Mouse (Mus musculus) embryo, embryonic 10.5 days (tissue): ENCODE data around the gene Tex19.2.
"Not testable (repeated sequence)": the region's sequence is repeated elsewhere in the genome, so short reads cannot be mapped to it uniquely, and the experiment has no call there.

Experiments used
- DNase-seq: peaks from one replicate; pipeline ENCODE4 v3.0.0-alpha.2; 2015; ENCODE audit warnings: low spot score

The Tex19.2 gene

DNA sequence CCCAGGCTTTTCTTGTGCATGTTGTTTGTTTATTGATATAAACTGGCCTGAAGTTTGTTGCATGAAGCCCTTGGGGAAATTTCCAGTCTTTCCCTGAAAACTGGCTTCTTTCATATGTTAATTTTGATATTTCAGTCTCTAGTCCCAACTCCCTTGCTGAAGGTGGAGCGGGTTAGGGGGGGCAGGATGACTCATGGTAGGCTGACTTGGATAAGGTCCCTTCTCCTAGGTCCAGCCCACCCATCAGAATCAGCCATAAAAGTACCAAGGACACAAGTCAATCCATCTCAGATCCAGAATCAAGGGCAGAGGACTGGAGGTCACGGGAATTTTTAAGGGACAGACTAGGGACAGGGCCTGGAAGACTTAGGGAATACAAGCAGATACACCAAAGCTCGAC, 7.4 kb downstream of the Tex19.2 start:
- DNase-seq = no peak

DNA sequence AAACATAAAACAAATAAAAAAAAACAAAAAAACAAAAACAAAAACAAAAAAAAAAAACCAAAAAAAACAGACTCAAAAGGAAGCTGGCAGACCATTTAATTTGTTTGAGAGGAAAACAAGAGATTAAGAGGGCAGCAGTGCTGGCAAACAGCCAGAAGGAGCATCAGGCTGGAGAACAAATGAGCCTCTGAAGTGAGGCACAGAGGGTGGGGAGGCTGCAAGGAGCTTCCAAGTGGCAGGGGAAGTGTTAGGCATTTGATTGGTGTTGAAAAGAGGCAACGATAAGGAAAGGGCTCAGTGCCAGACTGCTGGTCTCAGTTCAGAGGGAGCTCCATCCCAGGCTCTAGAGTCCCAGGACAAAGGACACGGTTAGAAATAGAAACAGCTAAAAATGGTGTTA, 8.5 kb downstream of the Tex19.2 start:
- no peak for DNase-seq

DNA sequence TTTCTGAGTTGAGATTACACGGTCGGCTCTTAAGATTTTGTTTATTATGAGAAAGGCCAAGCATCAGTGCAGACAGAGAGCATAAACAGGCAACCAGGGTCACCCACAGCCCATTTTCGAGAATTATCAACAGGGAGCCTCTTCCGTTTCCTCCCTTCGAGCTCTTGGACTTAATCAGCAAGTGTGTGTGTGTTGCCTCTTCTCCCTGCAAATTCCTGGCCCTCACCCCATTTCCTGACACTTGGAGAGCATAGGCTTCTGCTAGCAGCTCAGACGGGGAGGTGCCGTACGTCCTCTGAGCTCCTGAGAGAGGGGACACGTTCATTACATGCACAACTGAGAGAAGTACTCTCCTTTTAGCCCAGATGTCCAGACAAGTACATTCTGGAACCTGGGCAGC, 10.4 kb downstream of the Tex19.2 start:
- no peak for DNase-seq

DNA sequence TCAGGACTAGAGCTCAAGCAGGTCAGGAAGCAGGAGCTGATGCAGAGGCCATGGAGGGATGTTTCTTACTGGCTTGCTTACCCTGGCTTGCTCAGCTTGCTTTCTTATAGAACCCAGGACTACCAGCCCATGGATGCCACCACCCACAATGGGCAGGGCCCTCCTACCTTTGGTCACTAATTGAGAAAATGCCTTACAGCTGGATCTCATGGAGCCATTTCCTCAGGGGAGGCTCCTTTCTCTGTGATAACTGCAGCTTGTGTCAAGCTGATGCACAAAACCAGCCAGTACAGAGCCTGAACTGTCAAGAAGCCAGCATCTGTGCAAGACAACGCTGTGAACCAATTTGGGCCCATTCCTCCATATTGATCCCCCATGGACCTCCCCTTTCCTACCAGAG, 11.2 kb downstream of the Tex19.2 start:
- not testable (repeated sequence) for DNase-seq

DNA sequence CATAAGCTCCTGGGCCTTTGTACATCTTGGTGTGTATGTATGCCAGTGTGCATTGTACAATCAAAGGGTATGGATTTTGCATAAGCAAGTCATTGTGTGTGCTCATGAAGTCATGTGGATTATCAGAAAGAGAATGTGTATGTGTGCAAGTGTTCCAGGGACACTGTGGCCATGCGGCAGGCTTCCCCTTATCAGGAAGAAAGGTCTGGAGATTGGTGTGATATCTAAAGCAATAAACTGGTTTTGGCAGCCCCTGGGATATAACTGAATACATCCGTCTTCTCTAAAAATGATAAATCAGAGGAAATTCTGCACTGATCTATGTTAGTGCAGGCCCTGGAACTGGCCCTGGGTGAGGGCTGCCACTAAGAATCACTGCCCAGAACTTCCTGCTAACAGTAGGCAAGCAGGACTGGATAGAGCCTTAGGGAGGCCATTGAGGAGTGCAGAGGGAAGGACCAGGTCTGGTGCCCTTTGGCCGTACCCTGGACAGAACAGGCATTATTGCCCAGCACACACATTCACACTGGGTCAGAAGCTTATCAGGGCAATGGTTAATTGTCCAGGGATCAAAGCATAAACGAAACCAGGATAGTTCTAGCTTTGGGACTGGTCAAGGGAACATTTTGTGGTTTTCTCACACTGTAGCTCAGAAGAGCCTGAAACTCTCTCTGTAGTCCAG, 17.2 kb downstream of the Tex19.2 start:
- DNase-seq = no peak

DNA sequence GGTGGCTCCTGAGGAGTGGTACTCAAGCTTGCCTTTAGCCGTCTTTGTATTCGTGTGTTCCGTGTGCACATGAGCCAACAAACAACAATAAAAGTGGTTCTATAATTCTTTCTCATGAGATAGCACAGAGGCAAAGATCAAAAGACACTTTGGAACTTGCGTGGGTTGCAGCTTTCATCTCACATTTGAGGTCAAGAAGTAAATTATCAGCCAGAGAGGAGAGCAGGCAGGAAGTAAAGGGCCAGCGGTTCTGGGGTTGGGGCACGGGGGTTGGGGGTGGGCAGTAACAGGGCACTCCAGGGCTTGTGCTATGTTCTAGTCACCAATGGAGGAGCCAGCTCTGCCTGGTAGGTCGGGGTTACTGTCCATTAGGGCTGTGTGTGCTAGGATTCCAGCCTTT, 17.8 kb downstream of the Tex19.2 start:
- no peak for DNase-seq

DNA sequence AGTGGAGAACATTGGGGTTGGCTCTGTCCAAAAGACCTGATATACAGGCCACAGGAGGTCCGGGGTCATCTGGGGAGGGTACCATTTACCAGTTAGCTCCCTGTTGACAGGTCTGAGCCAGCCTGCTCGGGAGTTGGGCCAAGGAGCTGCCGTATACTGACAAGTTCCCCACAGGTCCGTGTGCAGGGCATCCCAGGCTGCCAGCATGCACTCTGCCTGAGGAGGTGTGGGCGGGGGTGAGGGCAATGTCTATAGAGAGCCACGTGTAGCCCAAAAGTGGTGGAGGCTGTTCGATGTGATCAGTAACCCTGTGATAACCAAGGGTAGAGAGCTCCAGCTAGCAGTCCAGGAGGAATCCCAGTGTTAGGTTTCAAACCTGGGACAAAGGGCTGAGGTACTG, 18.7 kb downstream of the Tex19.2 start:
- DNase-seq = no peak

DNA sequence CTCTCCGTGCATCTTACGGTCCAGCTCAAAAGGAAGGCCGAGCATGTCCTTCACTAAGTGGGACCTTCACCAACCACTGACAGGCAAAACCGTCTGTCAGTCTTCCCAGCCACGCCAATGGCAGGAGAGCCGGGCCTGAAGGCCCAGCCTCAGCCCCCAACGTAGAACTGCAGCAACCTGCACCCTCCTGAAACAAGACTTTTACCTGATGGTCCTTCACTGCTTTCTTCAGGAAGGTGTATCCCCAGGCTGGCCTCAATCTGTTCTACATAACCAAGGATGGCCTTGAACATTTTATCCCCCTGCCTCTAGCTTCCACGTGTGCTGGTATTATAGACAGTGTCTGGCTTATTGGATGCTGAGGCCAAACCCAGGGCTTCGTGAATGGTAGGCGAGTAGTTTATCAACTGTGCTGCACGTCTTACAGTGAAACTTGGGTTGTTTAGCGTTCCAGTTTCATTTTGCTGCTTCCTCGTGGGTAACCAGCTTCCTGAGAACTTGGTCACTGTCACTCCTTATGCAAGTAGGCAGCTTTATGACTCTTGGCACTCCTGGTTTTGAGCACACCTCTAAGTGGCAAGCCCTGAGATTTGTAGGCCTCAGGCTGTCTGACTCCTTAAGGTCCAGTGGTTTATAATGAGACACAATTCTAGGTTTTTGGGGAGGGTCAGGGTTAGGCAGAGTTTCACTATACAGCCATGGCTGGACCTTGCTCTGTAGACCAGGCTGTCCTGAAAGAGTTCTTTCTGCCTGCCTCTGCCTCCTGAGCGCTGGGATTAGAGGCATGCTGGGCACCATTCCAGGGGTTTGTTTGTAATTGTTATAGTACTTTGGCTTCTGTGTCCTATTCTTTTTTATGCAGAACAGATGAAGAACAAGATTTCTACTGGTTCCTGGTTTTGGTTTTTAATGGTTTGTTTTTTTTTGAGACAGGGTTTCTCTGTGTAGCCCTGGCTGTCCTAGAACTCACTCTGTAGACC, 25.6 kb downstream of the Tex19.2 start:
- DNase-seq = no peak

DNA sequence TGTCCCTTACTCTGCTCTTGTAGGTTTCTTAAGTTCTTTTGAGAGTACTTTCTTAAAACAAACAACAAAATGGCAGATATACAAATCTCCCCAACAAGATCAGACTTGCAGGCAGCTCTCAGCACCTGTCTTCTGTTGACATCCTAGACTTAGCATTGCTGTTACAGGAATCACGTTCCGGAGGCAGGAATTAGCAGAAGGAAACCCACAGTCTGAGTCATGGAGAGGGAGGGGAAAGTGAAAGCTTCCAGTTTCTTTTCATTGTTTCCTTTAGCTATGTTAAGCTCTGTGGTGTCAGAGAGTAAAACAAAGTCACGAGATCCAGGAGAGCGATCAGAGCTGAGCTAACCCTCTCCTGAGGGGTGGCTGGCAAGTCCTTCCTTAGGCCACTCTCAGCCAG, 27.5 kb downstream of the Tex19.2 start:
- no peak for DNase-seq

DNA sequence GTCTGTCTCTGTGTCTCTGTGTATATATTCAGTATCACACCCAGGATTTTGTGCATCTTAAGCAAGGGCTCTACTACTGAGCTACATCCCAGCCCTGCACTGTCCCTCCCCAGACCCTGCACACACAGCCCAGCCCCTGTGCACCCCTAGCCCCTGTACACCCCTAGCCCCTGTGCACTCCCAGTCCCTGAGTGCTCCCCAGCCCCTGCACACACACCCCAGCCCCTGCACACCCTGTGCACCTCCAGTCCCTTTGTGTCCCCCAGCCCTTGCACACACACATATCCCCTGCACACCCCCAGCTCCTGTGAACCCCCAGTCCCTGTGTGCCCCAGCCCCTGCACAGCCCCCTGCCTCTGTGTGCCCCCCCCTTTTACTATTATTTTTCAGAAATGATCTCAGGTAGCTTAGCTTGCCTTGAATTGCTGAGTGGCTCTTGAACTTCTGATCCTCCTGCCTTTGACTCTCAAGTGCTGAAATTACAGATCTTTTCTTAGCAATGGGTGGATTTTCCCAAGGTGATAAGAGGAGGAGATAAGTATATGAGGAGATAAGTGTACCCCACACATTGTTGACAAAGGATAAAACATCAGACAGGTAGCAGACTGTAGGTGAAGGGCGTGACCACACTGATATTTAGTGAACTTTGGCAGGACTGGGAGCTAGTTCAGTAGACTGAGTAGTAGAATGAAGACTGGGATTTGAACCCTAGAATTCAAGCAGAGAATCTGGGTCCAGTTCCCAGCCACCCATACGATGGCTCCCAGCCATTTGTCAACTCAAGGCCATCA, 28.5 kb downstream of the Tex19.2 start:
- DNase-seq = no peak

DNA sequence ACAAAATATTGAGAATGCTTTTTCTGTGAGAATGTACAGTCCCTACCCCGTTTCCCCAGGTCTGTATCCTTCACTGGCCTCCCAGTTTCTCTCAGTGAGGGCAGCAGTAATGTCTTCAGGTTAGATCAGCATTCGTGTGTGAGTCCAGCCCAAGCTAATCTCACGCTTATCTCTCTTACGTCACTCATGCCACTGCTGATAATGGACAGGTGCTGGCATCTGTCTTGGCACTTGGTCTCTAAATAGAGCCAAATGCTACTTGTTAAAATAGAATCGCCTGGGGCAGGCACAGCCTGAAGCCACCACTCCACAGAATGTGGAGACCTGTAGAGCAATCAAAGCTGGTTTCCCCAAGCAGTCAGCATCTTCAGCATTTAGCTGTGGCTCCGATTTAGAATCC, 29.5 kb downstream of the Tex19.2 start:
- no peak for DNase-seq

DNA sequence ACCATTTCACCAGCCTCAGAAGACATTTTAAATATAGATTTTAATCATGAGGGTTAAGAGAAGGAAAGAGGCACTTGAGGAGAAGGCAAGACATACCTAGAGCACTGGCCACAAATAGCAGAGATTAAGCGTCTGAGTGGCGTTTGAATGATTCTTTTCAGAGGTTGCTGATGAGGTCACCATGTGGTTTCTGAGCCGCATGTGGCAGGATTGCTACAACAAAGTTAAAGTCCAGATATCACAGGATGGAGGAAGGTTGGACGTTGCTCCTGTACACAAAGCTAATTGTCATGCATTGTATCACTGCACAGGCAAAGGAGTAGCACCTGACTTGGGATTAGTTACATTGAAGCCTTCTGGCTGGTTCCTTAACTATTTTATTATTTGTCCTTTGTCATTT, 32.2 kb downstream of the Tex19.2 start:
- DNase-seq = no peak

DNA sequence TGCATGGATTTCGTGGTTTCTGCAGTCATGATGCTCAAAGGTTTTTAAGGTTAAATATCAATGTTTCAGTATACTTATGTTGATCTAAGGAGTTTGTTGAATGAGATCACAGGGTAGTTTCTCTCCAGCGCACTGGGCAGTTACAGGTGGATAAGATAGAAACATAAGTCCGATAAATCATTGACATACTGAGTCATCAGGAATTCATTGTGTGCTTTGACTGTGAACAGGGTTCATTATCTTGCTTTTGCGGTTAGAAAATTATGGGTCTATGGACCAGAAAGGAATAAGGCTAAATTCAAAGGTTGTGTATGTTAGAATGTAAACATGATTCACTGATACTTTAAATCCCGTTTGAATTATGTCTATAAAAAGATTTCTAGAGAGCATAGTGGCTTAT, 33.3 kb downstream of the Tex19.2 start:
- DNase-seq = no peak

DNA sequence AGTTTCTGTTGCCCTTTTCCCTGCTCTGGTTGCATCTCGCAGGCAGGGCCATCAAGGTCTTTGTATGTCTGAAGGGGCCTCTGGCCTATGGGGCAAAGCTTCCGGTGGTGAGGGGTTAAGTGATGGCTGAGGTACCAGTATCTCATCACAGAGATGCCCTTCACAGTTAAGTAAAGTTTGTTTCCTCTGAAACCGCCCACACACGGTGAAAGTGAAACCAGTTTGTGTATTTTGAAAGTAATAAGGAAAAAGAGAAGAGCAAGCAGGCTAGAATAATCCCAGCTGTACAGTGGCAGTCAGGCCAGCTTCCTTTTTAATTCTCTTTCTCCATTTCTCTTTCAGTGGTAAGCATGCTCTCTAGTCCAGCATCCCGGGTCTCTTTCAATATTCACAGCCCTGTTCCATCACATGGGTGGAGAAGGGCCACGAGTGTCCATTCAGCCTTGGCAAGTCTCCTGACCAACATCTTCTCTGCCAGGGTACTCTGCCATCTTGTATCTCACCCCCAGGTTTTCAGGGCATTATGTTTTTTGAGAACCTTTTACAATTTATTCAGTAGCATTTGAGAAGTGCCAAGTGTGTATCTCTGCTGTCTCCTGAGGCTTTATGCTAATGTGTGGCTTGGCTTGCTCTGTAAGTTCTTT, 35.5 kb downstream of the Tex19.2 start:
- DNase-seq = no peak

DNA sequence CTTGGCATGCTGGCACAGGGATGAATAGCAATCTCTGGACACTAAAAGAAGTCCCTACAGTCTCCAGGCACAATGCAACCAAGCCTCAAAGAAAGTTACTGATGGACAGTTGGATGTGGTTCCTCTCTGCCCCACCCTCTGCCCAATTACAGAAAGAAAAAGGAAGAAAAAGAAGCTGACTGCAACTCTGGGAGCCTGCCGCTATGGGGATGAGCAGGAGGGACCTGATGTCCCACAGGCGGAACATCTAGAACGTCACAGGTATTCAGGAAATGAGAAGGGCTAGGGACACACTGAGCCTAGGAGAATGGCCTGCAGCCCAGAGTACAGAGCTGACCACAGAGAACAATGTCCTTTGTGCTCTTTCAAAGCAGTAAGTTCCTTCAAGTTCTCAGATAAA, 36.2 kb downstream of the Tex19.2 start:
- no peak for DNase-seq

DNA sequence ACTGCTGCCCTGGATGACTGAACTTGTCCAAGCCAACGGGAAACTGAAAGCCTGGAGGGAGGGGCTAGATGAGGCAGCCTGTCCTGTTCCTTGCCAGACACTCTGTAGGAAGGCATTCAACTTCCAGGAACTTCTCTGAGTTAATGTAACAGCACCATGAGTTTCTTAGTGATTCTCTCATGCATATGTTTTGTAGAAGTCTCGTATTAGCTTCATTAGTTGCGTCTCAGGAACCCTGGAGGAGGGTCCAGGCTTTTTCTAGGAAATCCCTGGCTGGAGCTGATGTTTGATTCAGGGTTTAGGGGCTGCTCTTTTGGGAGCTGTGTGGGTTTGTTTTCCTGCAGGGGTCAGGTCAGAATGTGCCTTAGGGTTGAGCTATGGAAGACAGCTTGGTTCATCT, 37.4 kb downstream of the Tex19.2 start, which contains the start of gene Sectm1a:
Gene Sectm1a (minus strand): TSS at position 101 of the 400 bp plus-strand sequence.
- DNase-seq = no peak

DNA sequence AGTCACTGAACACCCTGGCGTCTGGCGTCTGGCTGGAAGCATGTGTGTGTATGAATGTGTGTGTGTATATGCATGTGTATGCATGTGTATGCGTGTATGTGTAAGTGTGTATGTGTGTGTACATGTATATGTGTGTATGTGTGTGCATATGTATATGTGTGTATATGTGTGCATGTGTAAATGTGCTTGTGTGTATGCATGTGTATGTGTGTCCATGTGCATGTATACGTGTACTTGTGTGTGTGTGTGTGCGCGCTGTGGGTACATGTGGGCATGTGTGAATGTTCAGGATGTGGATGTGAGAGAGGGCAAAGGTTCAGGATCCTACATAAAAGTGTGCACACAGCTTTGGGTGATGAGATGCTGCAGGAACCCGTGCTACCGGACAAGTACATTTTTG, 38.1 kb downstream of the Tex19.2 start:
- DNase-seq = no peak

DNA sequence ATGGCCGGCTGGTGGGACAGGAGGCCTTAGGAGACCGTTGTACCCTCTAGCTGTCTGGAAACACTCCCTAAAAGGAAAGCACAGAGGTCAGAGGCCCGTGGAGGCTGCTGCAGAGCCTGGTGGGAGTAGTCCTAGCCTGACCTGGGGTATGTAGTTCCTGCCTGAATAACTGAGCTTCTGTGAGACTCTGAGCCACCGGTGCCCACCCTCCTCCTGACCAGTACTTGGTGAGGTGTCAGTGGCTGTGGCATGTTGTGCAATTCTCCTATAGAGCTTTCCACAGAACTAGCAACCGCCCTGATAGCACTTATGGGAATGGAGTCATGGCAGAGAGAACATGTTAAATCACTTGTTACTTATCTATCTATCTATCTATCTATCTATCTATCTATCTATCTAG, 42.8 kb downstream of the Tex19.2 start:
- no peak for DNase-seq

DNA sequence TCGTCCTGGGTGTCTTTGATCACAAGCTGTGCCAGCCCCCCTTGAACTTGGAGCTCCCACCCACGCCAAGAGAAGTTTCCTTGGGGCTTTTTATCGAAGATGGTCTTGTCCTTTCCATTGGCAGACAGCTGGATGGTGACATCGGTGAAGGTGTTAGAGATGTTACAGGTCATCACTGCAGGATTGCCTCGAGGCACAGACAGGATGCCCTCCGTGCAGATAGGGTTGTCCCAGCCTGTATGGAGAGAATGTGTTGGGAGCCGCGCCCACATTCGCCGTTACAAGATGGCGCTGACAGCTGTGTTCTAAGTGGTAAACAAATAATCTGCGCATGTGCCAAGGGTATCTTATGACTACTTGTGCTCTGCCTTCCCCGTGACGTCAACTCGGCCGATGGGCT, 48.8 kb downstream of the Tex19.2 start:
- DNase-seq = not testable (repeated sequence)

DNA sequence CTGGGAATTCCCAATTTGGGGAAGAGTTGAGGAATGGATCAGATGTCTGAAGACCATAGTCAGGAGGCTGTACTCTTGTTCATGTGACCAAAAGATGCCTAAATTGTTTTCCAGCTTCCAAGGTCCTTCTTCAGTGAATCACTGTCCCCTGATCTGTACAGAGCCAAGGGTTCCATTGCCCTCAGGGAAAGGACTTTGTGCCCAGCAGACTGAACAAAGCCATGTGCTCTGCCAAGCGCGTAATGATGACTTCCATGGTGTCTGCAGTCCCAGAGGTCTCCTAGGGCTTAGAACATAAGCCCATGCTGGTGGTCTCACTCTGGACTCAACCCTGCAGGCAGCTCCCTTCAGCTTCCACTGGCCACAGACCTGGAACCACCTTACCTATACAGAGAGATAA, 50.6 kb downstream of the Tex19.2 start:
- no peak for DNase-seq
